Mouse (Mus musculus): Measurements from ENCODE around the gene Tead2.

The Tead2 gene

DNA sequence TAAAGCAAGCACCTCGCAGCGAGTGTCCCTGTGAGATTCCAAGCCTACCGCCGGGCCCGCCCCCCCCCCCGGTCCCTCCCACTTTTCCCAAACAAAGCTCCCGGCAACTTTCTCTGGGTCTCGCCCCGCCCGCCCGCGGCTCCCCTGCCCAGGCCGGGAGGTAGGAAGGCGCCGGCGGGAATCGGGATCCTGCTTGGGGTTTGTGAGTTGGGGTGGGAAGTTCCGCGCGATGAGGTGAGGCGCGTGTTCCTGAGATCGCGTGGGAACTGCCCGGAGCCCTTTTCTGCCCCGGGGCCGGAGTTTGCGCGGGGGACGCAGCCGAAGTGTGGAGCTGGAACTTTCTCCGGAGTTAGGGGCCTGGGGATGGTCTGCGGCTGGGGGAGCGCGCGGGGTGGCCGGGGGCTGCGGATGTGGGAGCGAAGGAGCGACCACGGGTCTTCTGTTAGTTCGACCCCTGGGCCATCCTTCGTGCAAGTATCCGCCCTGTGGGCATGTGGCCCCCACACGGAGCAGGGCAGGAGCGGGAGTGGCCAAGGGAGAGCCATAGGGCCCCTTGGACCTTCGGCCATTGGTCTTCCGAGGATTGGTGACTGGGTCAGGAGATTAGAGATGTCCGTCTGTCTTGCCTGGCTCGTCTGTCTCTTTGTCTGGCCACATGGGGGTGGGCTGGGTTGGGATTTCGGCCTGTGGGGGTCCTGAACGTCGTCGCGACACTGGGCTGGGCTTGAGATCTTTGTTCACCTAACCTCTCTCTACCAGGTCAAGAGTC lies at the start of gene Tead2:
Gene Tead2 (plus strand): TSS at position 81 of the 769 bp plus-strand sequence.
- no peak for DNase-seq (ENCODE audit: low spot score)

DNA sequence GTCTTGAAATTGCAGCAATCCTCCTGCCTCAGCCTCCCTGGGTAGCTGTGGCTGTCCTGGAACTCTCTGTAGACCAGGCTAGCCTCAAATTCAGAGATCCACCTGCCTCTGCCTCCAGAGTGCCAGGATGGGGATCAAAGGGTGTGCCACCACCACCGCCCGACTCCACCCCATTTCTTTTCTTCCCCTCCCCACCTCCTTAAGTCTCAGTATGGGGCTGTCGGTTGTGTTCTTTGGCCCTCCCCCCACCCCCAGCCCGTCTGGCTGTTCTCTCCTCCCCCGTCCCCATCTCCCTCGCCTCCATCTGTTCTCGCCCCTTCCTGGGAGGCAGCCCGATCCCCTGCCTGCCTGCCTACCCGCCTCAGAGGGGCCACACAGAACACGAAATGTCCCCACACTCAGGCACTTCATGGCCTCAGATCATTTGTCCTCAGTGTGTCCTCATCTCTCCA lies 48.6 kb upstream of the Tead2 start:
- DNase-seq (ENCODE audit: low spot score), result no peak

DNA sequence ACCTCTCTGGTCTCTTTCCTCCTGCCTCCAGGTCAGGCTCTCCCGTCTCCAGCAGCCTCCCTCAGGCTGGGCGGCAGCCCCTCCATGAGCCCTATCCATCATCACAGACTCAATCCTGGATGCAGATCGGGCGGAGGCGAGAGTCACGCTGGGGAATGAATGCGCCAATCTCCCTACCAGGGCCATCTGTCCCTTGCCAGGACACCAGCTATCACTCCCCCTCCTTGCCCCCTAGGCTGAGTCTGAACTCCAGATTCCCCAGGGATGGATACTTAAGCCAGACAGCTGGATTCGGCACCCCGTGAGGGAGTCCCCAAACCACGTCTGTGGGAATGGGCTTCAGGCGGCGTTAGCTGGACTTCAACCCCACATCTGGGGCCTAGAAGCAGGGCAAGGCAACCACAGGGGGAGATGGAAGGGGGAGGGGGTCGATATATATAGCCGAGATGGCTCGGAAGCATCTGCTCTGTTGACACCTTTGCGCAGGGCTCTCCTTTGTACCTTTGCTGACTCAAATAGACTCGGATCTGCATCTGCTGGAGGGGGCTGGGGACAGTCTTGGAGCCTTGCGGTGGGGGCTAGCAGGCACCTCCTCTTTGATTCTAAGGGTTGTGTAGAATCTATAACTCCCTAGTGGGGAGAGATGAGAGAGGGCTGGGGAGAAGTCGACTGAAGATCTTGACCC lies 47.6 kb upstream of the Tead2 start:
- no peak for DNase-seq (ENCODE audit: low spot score)

DNA sequence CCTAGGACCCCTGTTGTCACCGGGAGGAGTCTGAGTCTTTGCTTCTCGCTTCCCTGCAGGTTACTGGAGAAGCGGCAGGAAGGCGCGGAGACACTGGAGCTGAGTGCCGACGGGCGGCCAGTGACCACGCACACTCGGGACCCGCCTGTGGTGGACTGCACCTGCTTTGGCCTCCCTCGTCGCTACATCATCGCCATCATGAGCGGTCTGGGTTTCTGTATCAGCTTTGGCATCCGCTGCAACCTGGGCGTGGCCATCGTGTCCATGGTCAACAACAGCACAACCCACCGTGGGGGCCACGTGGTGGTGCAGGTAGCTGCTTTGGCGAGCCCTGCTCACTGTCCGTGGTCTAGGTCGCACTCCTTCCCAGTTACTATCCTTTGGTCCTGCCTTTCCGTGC lies 46.9 kb upstream of the Tead2 start:
- no peak for DNase-seq (ENCODE audit: low spot score)

DNA sequence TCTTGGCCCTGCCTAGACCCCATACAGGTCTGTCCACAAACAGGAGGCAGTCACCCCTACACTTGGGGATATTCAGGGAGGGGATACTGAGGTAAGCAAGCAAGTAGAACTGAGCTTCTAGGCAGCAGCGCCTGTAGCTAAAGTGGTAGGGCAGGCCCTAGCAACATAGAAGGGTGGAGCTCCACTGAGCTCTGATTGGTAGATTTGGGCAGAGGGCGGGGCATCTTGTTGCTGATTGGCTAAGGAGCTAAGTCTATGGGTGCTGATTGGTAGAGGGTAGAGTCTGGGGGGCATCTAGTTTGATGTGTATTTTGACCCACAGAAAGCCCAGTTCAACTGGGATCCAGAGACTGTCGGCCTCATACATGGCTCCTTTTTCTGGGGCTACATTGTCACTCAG lies 46.1 kb upstream of the Tead2 start:
- no peak for DNase-seq (ENCODE audit: low spot score)

DNA sequence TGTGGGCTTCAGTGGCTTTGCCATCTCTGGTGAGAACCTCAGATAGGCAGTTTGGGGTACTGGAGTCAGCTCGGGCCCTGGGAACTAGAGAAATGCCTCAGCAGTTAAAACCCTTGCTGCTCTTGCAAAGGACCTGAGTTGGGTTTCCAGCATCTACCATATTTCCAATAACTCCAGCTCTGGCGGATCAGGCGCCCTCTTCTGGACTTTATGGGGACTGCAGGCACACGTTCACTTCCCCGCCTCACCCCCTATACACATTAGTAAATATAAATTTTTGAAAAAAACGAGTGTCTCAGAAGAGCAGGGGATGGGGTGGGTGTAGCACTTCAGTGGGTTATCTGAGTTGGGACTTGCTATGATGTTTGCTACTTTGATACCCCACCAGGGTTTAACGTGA lies 42.6 kb upstream of the Tead2 start:
- peak; percentile 37 for DNase-seq (ENCODE audit: low spot score)

DNA sequence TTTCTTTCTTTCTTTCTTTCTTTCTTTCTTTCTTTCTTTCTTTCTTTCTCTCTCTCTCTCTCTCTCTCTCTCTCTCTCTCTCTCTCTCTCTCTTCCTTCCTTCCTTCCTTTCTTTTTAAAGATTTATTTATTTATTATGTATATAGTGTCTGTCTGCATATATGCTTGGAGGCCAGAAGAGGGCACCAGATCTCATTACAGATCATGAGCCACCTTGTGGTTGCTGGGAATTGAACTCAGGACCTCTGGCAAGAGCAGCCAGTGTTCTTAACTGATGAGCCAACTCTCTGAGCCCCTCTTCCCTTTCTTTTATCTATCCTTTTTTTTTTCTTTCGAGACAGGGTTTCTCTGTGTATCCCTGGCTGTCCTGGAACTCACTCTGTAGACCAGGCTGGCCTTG lies 41.8 kb upstream of the Tead2 start:
- peak; percentile 36 for DNase-seq (ENCODE audit: low spot score)

DNA sequence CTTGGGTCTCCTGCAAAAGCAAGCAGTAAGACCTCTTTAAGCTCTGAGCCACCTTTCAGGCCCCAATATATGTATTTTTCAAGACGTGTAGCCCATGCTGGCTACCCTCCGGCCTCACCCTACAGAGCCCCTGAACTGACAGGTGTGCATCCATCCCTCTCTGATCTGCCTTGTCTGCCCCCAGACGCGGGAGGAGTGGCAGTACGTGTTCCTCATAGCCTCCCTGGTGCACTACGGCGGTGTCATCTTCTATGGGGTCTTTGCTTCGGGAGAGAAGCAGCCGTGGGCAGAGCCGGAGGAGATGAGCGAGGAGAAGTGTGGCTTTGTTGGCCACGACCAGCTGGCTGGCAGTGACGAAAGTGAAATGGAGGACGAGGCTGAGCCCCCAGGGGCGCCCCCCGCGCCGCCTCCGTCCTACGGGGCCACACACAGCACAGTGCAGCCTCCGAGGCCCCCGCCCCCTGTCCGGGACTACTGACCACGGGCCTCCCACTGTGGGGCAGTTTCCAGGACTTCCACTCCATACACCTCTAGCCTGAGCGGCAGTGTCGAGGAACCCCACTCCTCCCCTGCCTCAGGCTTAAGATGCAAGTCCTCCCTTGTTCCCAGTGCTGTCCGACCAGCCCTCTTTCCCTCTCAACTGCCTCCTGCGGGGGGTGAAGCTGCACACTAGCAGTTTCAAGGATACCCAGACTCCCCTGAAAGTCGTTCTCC lies 40.8 kb upstream of the Tead2 start:
- DNase-seq (ENCODE audit: low spot score), result no peak

DNA sequence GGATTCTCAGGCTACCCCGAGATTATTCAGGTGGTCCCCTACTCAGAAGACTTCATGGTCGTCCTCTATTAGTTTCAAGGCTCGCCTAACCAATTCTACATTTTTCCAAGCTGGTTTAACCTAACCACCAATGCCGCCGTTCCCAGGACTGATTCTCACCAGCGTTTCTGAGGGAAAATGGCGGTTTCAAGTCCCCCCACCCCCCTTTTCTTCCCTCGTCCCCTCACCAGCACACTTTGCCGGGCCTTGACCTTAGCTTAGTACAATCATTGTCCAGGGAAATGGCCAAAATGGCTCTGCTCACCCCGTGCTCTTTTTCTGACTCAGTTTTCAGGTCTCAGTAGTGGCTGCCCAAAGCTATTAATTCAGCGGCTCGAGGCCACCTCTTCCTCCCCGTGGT lies 40.2 kb upstream of the Tead2 start:
- no peak for DNase-seq (ENCODE audit: low spot score)

DNA sequence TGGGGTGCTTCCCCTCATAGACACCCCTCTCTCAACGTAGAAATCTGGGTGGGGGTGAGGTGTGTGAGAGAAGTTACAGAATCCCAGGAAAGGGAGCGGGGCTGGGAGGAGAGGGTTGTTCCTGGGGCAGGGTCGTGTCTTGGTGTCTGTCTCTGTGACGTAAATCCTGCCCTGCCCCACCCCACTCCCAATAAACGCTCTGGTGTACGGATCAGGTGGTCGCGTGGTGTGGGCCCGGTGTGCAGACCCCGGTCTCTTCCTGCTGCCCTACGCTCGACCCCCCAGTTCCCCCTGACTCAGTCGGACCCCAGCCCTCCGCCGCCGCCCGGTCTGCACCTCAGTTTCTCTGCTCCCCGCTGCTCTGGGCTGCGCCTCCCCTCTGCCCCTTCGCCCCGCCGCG lies 39.6 kb upstream of the Tead2 start:
- DNase-seq (ENCODE audit: low spot score), result no peak

DNA sequence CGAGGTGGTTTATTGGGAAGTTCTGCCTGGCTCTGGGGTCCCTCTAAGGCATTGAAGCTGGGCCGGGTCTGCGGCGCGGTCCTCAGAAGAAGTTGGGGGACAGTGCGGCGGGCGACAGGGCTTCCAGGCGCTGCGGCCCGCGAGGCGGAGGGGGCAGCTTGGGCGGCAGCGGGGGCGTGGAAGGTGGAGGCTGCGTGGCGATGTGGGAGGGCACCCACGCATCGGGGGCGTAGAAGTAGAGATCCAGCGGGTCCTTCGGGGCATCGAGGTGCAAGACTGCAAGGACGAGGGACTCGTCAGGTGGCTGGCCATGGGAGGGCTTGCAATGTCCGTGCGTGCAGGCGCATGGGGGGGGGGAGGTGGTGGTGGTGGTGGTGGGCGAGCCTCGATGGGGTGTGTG lies 39.2 kb upstream of the Tead2 start:
- no peak for DNase-seq (ENCODE audit: low spot score)

DNA sequence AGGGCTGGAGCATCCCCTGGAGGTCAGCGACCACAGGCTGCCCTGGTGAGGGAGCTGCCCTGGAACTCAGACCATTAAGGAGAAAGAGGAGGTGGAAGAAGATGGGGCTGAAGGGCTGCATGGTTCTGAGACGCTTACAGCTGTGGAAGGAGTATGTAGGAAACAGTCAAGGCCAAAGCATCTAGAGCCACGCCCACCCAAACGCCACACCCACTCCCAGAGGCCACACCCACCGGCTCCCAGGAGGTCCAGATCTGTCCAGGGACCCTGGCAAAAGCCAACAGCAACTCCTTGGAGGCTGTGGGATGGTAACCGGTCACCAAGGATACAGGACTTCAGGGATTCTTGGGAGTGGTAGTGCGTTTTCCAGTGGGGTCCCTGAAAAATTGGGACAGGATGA lies 37.0 kb upstream of the Tead2 start:
- no peak for DNase-seq (ENCODE audit: low spot score)

DNA sequence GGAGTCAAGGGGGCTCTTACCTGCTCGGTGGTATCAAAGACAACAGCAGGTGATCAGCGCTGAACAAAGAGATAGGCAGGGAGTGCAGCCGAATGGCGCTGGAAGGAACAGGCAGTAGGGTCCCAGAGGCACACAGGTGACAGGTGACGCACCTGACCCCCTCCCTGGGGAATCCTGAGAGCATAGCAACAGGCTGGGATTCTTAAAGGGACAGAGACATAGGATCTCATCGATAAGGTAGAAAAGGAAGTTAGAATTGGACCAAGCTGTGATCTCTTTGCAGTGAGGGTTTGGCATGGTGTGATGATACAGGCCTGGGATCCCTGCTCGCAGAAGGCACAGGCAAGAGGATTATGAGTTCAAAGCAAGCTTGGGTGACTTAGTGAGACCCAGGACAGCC lies 36.1 kb upstream of the Tead2 start, which contains the start of gene Gfy:
Gene Gfy (minus strand): TSS at position 101 of the 400 bp plus-strand sequence.
- DNase-seq (ENCODE audit: low spot score), result no peak

DNA sequence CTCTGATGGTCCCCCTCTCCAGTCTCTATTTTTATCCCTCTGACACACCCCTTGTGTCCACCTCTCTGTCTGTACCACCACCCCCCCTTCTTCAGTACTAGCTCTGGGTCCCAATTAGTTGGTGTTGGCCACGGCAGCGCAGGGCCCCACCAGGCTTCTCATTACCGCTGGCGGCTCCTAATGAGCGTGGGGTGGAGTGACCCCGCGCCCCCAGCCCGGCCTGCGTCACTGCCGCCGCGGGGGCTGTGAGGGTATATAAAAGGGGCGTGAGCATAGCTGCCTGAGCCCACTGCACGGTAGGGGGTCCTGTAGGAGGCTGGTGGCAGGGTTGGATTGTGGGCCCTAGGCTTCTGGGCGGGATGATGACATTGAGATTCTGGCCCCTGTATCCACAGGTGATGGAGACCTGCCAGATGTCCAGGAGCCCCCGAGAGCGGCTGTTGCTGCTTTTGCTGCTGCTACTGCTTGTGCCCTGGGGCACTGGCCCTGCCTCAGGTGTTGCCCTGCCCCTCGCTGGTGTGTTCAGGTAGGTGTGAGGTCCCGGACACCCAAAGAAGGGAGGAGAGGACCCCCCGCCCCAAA lies 34.6 kb upstream of the Tead2 start, which contains the start of gene Pth2:
Gene Pth2 (plus strand): TSS at position 100 of the 582 bp plus-strand sequence.
- no peak for DNase-seq (ENCODE audit: low spot score)

DNA sequence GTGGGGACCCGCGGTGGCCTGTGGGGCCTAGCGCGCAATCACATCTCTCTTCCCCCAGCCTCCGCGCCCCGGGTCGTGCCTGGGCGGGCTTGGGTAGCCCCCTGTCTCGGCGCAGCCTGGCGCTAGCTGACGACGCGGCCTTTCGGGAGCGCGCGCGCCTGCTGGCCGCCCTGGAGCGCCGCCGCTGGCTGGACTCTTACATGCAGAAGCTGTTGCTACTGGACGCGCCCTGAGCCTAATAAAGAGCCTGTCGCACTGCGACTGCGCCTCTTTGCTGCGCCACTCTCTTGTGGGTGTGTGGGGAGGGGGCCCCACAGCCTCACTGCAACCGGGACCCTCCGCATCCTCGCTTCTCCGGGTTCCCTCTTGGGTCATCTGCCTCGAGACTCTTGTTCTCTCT lies 34.0 kb upstream of the Tead2 start:
- DNase-seq (ENCODE audit: low spot score), result no peak

DNA sequence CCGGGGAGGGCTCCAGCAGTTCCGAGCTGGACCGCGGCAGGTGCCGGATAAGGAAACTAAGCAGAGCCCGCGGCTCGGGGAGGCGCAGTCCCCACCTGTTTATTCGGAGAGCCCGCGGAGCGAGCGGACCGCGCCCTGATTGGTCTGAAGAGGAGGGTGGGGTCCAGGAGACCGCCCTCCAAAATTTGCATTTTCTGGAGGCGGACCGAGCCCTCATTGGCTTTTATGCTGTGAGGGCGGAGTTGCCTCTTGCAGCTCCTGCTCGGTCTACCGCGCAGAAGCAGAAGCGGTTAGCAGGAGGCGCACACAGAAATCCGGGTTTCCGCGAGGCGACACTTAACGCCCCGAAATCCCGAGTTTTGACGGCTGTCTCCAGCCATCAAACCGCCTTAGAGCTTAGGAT lies 33.4 kb upstream of the Tead2 start:
- peak; percentile 84 for DNase-seq (ENCODE audit: low spot score)

DNA sequence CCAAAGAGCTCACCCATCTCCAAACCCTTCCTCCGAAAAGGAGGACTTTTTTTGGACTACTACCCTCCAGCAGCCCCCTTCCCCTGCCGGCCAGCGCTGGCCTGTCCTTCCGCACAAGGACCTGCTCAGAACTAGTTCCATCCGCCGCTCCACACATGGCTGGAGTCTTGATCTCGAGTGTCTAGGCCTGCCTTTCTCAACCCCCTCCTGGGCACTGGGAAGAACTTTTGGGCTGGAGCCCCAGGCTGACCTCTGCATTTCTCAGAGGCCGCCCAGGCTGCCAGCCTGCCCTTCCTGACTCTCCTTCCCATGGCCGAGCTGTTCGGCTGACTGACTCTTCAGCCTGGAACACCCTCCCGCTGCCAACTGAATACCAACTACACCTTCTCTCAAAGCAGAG lies 32.9 kb upstream of the Tead2 start:
- no peak for DNase-seq (ENCODE audit: low spot score)

DNA sequence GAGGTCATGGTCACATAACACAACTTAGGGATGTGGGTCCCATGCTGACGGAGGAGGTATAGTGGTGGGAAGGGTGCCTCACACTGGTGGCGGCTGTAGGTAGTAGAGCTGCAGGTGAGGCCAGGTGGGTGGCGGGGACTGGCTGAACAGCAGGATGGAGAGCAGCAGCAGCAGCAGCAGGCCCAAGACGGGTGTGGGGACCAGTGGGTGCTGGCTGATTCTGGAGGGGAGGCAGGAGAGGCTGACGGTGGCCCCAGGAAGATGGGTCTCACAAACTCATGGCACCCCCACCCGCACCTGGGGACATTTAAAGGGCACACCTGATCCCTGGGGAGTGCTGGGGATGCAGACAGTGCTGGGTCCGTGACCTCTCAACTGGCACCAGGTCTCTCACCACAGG lies 31.9 kb upstream of the Tead2 start:
- no peak for DNase-seq (ENCODE audit: low spot score)

DNA sequence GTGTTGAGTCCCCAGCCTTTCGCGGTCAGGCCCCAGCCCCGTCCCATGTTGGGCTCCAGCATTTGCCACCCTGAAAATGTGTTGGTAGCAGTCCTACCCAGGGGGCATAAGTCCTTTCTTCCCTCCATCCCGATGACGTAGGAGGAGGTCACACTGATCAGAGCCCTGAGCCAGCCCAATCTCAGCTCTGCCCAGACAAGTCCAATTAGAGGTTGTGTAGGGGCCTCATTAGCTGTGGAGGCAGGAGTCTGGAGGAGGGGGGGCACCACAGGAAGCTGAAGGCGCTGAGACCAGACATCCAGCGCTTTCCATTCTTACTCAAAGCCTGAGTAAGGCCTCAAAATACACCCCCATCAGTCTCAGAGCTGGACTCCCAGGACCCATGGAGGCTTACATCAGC lies 29.6 kb upstream of the Tead2 start:
- no peak for DNase-seq (ENCODE audit: low spot score)

DNA sequence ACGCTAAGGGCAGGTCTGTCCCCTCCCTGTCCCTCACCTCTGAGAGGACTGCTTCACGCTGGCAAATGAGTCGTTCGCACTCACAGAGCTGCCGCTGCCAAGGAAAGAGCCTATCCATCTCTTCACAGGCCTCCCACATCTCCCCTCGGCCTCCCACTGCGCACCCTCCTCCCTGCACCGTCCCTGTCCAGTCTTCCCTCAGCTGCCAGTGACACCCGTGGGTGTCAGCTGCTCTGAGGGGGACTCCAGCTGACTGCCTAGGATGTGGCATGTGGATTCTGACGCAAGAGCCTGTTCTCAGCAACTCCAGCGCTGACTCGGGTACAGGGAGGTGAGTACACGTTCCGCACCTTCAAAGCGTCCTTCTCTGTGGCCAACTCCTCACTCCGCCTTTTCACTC lies 26.0 kb upstream of the Tead2 start:
- DNase-seq (ENCODE audit: low spot score), result no peak

DNA sequence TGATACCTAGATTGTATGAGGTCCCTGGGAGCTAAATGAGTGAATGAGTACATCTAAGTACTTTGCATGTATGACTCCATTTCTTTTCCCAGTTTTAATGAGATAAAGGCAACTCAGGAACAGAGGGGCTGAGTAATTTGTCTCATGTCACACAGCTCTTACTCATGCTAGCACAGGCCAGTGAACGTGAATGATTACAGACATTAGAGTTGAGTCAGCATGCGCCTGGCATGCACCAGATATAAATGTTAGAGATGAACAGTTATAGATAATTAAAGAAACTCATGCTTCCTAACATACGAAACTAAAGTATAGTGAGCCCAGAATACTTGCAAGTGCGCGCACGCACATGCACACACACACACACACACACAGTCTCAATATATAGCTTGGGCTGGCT lies 25.4 kb upstream of the Tead2 start:
- no peak for DNase-seq (ENCODE audit: low spot score)

DNA sequence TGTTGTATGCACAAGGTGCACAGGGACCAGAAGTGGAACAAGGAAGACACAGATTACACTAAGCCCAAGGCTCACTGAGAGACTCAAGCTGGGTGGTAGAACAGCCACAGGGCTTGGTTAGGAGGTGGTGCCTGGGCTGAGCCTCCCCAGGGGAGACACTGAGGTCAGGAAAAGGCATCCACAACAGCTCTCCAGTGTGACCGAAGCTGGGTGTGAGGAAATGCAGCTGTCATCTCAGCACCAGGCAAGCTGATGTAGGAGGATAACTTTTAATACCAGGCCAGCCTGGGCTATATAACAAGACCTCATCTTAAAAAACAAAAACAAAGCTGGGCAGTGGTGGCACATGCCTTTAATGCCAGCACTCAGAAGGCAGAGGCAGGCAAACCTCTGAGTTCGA lies 24.4 kb upstream of the Tead2 start:
- DNase-seq (ENCODE audit: low spot score), result no peak
